Mouse (Mus musculus) liver, adult 2 months (tissue): ENCODE measurements at regions not wholly inside any gene's neighbourhood (a gene's known extent, or its start where the extent isn't known, plus 50 kb on each side); places are given as distances from the start of the nearest gene placed in this dataset.

ENCODE experiments used
- DNase-seq: peaks from one replicate; pipeline ENCODE4 v3.0.0-alpha.2; 2011; ENCODE audit warnings: low read depth, low spot score; ENCODE audit errors: extremely low read depth
- H3K27ac ChIP-seq: fragments of 200-500 bp; replicated peaks from 2 replicates; pipeline ENCODE4 v1.5.1; 2012; ENCODE audit warnings: low read depth, mild to moderate bottlenecking, control low read depth, inconsistent platforms, low read length; ENCODE audit not compliant: insufficient read depth
- H3K27me3 ChIP-seq: fragments of 200-500 bp; 2 replicates; pipeline ENCODE4 v1.6.1; 2012; ENCODE audit warnings: mild to moderate bottlenecking, moderate library complexity, low read length, inconsistent platforms; ENCODE audit not compliant: control insufficient read depth, insufficient read depth
- H3K36me3 ChIP-seq: fragments of 200-500 bp; 2 replicates; pipeline ENCODE4 v1.6.1; 2012; ENCODE audit warnings: low read length, inconsistent platforms; ENCODE audit not compliant: control insufficient read depth, insufficient read depth
- H3K4me1 ChIP-seq: fragments of 200-500 bp; 2 replicates; pipeline ENCODE4 v1.6.1; 2011; ENCODE audit warnings: low read length; ENCODE audit not compliant: control insufficient read depth, insufficient read depth
- H3K4me3 ChIP-seq: fragments of 200-500 bp; 2 replicates; pipeline ENCODE4 v1.5.1; 2011; ENCODE audit warnings: low read depth, mild to moderate bottlenecking, control low read depth, low read length, moderate library complexity; ENCODE audit not compliant: insufficient read depth
- H3K79me2 ChIP-seq: fragments of 200-500 bp; 2 replicates; pipeline ENCODE4 v1.6.1; 2012; ENCODE audit warnings: inconsistent platforms, mild to moderate bottlenecking, low read length, moderate library complexity; ENCODE audit not compliant: control insufficient read depth, insufficient read depth
- H3K9ac ChIP-seq: fragments of 200-500 bp; 2 replicates; pipeline ENCODE4 v1.6.1; 2012; ENCODE audit warnings: low read depth, mild to moderate bottlenecking, control low read depth, inconsistent platforms, low read length
- CTCF ChIP-seq: fragments of 200-500 bp; IDR thresholded peaks from 2 replicates; pipeline ENCODE4 v1.5.1; 2011; ENCODE audit warnings: low read depth, low read length, control low read depth
- POLR2A ChIP-seq: fragments of 200-500 bp; IDR thresholded peaks from 2 replicates; pipeline ENCODE4 v1.6.1; 2011; ENCODE audit warnings: low read length, control low read depth; ENCODE audit not compliant: insufficient read depth; ENCODE audit errors: extremely low read depth
- WGBS: fragments of 180-500 bp; shearing (Covaris S2); methylation state at CpG from one replicate; pipeline ENCODE4 v1.1.7; 2018; 5-methylcytosine and 5-hydroxymethylcytosine counted together

DNA sequence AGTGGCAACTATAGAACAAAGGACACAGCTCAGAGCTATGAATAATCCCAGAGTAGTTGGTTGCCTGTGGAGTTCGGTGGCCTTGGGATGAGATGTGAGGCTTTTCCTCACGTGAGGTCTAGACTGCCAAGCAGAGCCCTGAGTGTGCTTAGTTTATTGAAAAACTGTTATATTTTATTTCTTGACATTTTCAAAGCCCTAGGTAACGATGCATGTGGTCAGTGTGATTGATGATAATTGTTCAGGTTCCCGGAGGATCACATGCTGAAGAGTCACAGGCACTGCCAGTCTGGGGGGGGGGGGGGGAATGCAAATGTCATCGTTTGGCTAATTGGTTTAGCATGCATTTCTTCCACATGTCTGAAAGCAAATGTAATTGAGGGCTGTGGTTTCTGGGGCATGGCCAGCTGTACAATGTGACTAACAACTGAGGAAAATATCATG is 488.1 kb upstream of the Marcks start:
- no peaks in the 10 kb centered on the region for H3K4me1 ChIP-seq
- no peak for TF ChIP-seq CTCF
- no peak for TF ChIP-seq POLR2A
- WGBS, result 93% methylated on average over 5 of the region's 5 CpGs
- H3K36me3 ChIP-seq, result no peaks in the 10 kb centered on the region
- H3K27me3 ChIP-seq, result no peaks in the 10 kb centered on the region
- no peak overlapping the region for H3K4me3 ChIP-seq
- no peak overlapping the region for H3K9ac ChIP-seq
- DNase-seq, result no peak
- H3K79me2 ChIP-seq, result no peaks in the 10 kb centered on the region
- no peak overlapping the region for H3K27ac ChIP-seq

DNA sequence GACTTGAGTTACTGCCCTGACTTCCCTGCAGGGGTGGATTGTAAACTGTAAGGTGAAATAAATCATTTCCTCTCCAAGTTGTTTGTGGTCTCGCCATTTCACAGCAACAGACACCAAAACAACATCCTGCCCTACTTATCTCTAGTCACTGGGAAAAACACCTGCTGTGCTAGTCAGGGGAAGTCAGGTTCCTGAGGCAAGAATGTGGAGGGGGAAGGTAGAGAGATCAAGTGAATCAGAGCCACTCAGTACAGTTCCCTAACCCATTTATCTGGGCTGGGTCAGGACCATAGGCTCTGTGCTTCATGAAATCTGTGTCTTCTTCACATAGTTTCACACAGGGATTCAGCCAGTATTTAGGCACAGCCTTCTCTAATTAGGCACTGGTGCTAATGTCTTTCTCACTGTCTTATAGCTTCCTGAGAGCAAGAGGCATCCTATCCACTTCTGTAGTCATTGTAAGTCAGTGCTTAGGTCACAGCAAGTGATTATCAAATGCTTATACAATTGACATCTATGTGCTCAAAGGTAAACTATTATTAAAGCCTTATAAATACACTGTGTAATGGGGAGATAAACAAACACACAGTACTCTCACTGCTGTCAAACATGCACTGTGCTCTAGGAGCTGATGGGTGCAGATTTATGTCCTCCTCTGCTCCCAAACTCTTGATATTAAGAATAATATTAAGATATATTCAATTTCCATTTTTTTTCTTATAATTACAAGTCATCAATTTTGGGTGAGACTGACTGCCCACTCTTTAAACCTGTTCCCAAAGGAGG is 487.4 kb upstream of the Marcks start:
- H3K4me3 ChIP-seq, result no peak overlapping the region
- H3K27ac ChIP-seq, result no peak overlapping the region
- TF ChIP-seq CTCF (no peak), POLR2A (no peak)
- H3K27me3 ChIP-seq, result no peaks in the 10 kb centered on the region
- no peaks in the 10 kb centered on the region for H3K36me3 ChIP-seq
- H3K4me1 ChIP-seq, result no peaks in the 10 kb centered on the region
- H3K9ac ChIP-seq, result no peak overlapping the region
- no peak for DNase-seq
- 63% methylated on average over 1 of the region's 1 CpGs for WGBS
- no peaks in the 10 kb centered on the region for H3K79me2 ChIP-seq

DNA sequence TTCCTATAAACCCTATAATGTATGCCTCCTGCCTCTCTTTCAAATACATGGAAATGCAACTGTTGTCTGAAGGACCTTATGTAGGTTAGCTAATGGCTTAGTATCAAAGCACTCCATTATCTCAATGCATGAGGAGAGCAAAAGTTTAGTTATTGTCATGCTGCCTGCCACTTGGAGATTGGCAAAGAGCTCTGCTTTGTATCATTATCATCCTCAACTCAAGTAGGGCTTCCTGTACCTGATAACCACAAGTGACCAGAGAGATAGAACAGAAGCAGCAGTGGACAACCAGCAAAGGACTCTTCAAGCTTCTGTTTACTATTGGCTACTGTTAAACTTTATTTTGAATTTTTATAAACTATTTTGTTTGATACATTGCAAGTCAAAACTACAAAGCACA is 484.3 kb upstream of the Marcks start:
- H3K27me3 ChIP-seq, result no peaks in the 10 kb centered on the region
- no peaks in the 10 kb centered on the region for H3K79me2 ChIP-seq
- TF ChIP-seq POLR2A, result no peak
- no peak for TF ChIP-seq CTCF
- no peaks in the 10 kb centered on the region for H3K4me1 ChIP-seq
- no peaks in the 10 kb centered on the region for H3K36me3 ChIP-seq
- no peak overlapping the region for H3K4me3 ChIP-seq
- DNase-seq, result no peak
- H3K27ac ChIP-seq, result no peak overlapping the region
- no peak overlapping the region for H3K9ac ChIP-seq

DNA sequence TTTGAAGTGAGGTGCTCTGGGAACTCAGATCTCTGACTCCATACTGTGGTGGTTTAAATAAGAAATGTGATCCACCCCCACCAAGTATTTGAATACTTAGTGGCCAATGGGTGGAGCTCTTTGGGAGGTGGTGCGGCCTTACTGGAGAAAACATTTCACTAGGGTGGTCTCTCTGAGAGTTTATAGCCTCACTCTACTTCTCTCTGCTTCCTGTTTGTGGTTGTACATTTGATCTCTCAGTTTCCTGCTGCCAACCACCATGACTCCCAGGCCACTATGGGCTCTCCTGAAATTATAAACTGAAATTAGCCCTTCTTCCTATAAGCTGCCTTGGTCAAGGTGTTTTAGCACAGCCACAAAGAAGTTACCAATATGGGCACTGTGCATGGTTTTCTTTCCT is 479.9 kb upstream of the Marcks start:
- TF ChIP-seq POLR2A (no peak), CTCF (no peak)
- Histone ChIP-seq H3K79me2 (no peaks in the 10 kb centered on the region), H3K27ac (no peak overlapping the region), H3K27me3 (no peaks in the 10 kb centered on the region), H3K9ac (no peak overlapping the region), H3K4me3 (no peak overlapping the region), H3K36me3 (no peaks in the 10 kb centered on the region), H3K4me1 (no peaks in the 10 kb centered on the region)
- 92% methylated on average over 1 of the region's 1 CpGs for WGBS
- DNase-seq, result no peak

DNA sequence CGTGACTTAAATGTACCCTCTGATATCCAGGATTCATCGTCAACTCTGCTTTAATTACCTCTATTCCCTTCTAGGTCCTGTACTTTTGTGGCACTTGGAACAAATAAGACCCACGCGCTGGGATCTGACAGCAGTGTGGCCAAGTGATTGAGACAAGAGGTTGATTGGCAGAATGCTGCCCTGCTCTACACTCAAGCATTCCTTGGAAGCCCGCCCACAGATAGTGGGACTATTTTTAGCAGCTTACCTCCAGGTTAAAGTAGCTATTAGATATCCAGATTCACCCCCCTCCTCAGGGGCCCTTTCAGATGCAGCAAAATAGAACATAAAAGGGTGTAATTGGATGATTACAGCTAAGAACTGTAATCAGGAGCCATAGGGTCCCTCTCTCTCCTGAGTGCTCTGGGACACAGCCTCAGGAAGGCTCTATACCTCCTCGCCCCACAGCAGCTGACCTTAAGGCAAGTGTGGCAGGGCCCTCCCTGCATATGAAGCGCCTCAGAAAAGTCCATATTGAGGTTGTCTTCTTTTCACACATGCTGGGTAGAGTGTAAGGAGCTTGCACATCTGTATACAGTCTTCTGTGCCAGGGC is 479.1 kb upstream of the Marcks start:
- H3K36me3 ChIP-seq, result no peaks in the 10 kb centered on the region
- no peaks in the 10 kb centered on the region for H3K4me1 ChIP-seq
- no peaks in the 10 kb centered on the region for H3K79me2 ChIP-seq
- H3K9ac ChIP-seq, result no peak overlapping the region
- H3K27me3 ChIP-seq, result no peaks in the 10 kb centered on the region
- H3K27ac ChIP-seq, result no peak overlapping the region
- 90% methylated on average over 7 of the region's 7 CpGs for WGBS
- H3K4me3 ChIP-seq, result no peak overlapping the region
- TF ChIP-seq CTCF (no peak), POLR2A (no peak)
- no peak for DNase-seq
